Mouse (Mus musculus) left cerebral cortex, postnatal 36 days (tissue): ENCODE measurements at regions not wholly inside any gene's neighbourhood (a gene's known extent, or its start where the extent isn't known, plus 50 kb on each side); places are given as distances from the start of the nearest gene placed in this dataset.

ENCODE experiments used
- DNase-seq, 2 experiments: peaks; one replicate each; pipeline ENCODE4 v3.0.0; 2021 to 2022; ENCODE audit warnings: low spot score in 2 of 2, mixed read lengths in 1 of 2
- intact Hi-C: fragments of 180-260 bp; cut with DNase I; formaldehyde crosslinking; loops from one replicate; pipeline ENCODE4 v1.15.1; 2025

DNA sequence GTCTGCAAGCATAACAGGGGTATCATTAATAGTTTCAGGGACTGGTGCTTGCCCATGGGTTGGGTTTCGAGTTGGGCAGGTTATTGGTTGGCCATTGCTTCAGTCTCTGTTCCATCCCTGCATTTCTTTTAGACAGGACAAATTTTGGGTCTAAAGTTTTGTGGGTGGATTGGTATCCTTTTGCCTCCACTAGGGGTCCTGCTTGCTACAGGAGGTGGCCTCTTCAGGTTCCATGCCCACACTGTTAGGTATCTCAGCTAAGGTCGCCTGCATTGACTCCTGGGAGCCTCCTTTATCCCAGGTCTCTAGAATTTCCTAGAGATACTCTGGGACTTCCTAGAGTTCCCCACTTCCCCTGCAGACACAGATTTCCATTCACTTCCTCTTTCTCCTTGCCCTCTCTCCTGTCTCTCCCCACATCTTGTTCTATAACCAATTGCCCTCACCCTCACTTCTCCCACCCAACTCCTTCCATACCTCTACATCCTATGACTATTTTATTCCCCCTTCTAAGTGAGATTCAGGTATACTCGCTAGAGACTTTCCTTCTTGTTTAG lies 278.2 kb downstream of the 1700017N19Rik start:
- DNase-seq, result no peak
- intact Hi-C loops, result no loop called here

DNA sequence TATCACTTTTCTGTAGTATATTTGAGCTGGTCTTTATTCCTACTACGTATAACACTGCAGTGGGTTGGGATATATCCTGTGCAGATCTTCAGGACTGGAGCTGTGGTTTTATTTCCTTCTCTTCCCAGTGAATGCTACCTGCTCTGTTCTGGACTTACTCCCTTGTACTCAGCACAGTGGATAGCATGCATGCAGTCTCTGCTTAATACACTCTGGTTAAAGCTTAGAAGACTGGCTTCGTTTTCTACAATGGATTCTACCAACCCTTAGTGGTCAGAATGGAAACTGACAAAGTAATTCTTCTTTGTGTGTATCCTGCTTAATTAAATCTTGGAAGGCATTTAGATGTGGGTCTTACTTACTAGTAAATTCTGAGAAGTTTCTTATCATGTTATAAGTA lies 292.3 kb downstream of the 1700017N19Rik start:
- no peak for DNase-seq
- intact Hi-C loops, result no loop called here

DNA sequence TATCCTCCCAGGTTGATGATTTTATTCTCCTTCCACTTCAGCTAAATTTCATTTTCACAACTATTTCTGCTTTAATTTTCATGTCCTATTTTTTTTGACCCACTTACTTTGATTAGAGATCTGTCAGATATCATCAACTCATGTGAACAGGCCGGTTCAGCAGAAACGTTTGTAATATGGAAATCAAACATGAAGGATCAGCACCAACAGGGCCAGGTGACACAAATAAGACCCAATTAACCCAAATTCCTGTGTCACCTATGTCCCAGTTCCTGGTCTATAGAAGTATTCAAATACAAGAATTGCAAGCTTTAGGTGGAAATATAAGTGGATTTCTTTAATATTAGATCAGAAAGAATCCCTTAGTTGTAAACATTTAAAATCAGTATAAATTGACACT lies 332.7 kb downstream of the 1700017N19Rik start:
- DNase-seq, result no peak
- intact Hi-C loops, result no loop called here

DNA sequence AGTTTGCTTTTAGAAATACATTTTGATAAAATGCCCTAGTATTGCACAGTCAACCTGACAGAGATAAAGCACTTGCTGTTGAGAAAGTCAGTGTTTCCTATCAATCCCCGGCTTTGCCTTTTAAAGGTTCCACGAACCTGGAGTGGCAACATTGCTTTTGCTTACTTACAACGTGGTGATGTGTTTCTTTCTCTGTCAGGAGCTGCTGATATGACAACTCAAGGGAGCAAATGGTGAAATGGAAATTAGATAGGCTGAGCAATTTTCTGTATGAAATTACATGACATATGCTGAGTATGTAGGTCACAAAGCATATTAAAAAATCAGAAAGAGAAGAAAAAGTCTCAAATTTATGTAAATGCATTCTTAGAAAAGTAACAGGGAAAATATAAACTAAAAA lies 336.8 kb downstream of the 1700017N19Rik start:
- DNase-seq, result no peak
- intact Hi-C loops, result no loop called here

DNA sequence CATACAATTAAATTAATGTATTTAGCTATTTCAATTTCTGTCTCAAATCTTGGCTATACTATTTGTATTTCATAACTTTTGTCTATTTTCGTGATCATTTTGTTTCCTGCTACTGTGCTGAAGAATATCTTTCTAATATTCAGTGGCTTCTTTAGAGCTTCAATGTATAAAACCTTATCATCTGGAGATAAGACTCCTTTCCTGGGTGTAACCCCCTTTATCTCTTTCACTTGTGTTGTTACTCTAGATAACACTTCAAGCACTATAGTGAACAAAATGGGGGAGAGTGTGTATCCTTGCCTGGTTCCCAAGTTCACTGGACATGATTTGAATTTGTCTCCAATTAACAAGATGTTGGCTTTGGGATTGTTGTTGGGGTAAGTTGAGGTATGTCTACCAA lies 341.5 kb downstream of the 1700017N19Rik start:
- intact Hi-C loops, result no loop called here
- no peak for DNase-seq

DNA sequence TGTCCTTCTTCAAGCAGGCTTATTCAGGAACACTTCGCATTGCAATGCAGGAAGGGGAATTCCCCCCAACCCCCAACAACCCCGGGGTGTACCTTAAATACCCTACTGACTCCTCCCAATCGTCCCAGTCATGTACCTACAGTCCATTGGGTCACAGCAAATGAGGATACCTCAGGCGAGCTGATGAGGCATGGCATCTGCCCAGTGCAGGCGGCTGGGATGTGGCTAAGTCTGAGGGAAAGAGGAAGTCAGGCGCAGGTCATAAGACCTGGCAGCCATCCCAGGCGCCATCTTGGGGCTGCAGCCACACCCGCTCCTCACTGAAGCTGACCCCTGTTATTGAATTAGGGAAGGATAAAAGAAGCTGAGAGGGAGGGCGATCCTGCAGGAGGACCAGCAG lies 368.1 kb downstream of the 1700017N19Rik start:
- DNase-seq, result no peak
- intact Hi-C loops, result no loop called here

DNA sequence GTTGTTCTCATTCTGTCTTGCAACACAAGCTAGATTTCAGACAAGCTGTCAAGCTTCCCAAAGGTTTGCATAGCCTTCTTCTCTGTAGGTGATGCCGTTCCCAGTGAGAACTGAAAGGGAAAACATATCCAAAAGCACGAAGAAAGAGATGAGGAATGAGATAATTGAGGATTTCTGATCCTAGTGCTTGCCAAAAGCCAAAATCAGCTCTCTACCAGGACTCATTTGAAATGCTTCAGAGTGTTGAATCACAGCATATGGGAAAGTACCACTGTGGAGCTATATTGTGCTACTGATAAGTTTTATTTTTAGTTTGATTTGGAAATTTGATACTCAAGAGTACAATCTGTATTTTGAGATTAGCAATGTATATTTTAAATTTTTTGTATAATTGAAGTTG lies 413.2 kb downstream of the 1700017N19Rik start:
- intact Hi-C loops, result no loop called here
- no peak for DNase-seq

DNA sequence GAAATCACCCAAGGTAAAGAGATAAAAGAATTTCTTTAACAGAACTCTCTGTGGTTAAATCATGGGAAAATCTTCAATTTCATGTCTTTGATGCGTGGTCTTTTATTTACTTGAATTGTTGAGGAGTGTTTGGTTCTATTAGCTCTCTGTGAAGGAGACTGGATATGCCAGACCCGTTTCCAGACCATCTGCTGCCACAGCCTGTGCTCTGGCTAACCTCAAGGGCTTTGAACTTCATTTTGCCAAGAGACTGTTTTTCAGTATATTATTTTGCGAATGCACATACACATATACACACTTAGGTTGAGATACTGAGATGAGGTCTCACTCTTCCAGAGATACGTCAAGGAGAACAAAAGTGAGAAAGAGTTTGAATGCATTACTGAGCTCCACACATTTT lies 414.4 kb downstream of the 1700017N19Rik start:
- intact Hi-C loops, result no loop called here
- DNase-seq, result no peak

DNA sequence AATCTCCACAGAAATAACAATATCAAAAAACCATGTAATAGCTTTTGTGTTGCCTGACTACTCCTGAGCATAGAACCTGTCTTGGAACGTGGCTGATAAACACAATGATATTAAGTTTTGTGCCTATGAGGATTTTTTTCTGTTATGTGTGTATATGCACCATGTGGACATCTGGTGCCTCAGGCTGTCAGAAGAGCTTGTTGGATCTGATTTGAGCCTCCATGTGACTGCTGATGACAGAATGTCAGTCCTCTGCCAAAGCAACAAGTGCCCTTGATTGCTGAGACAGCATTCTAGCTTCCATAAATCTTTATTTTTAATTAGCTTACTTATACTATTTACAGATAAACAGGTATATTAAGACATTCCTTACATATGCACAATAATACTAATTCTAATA lies 425.1 kb downstream of the 1700017N19Rik start:
- DNase-seq, result no peak
- intact Hi-C loops, result no loop called here

DNA sequence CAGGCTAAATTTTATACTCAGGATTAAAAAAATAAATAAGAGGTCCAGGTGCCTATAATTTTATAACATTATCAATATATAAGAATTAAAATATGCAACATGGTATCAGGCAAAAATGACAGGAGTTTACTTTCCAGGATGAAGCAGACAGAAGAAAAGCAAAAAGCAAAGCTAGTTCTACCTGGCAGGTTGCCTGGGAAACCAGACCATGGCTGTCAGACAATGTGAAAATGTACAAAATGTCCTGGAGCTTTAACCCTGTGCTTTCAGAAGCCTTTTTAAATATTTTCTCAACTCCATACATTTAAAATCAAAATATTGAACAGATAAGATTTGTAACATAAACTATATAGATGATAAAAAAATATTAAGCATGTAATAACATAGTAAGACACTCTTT lies 448.3 kb downstream of the 1700017N19Rik start:
- intact Hi-C loops, result no loop called here
- no peak for DNase-seq

DNA sequence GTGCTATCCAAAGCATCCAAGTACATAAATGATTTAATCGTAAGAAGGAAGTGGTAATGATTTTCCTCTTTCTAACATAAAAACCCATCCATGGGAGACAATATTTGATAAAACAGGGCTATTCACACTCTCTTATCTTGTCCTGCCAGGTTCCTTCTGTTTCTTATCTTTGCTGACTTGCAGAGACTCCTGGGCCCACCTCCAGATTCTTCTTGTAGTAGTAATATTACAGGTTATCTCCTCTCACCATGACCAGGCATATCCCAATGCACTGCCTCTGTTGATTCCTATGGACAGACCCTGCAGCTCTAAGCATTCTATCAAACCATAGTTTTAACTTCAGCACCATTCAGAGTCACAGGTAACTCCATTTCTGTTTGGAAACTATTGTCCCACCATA lies 448.8 kb downstream of the 1700017N19Rik start:
- DNase-seq, result no peak
- intact Hi-C loops, result no loop called here
